Mouse (Mus musculus) cerebellum, adult 11 months (tissue): Measurements from ENCODE around the gene Pcdh7.

Experiments used
- DNase-seq: peaks from one replicate; pipeline ENCODE4 v3.0.0; 2022

Gene Pcdh7

GRCm38 (mm10) chr5:57934666-57935065, 216.9 kb downstream of the Pcdh7 start:
- DNase-seq, result no peak

- DNase-seq, result no peak
These were observed 222.7 kb downstream of the Pcdh7 start for GRCm38 (mm10) chr5:57940457-57940856.

- DNase-seq, result no peak
These were observed 225.4 kb downstream of the Pcdh7 start for GRCm38 (mm10) chr5:57943176-57943575.

- no peak for DNase-seq
These were observed 225.8 kb downstream of the Pcdh7 start for GRCm38 (mm10) chr5:57943611-57944010.

GRCm38 (mm10) chr5:57945419-57945818, 227.7 kb downstream of the Pcdh7 start:
- no peak for DNase-seq

GRCm38 (mm10) chr5:57959317-57959716, 241.6 kb downstream of the Pcdh7 start:
- no peak for DNase-seq

- DNase-seq, result no peak
These were observed 246.0 kb downstream of the Pcdh7 start for GRCm38 (mm10) chr5:57963792-57964191.

- no peak for DNase-seq
These were observed 246.4 kb downstream of the Pcdh7 start for GRCm38 (mm10) chr5:57964201-57964600.

GRCm38 (mm10) chr5:57993584-57993983, 275.8 kb downstream of the Pcdh7 start:
- no peak for DNase-seq

- DNase-seq, result no peak
These were observed 303.6 kb downstream of the Pcdh7 start for GRCm38 (mm10) chr5:58021331-58021730.

- DNase-seq, result no peak
These were observed 307.4 kb downstream of the Pcdh7 start for GRCm38 (mm10) chr5:58025123-58025522.

- DNase-seq, result no peak
These were observed 308.0 kb downstream of the Pcdh7 start for GRCm38 (mm10) chr5:58025759-58026158.

GRCm38 (mm10) chr5:58039875-58040274, 322.1 kb downstream of the Pcdh7 start:
- DNase-seq, result no peak

GRCm38 (mm10) chr5:58044216-58044615, 326.4 kb downstream of the Pcdh7 start:
- DNase-seq, result no peak

- no peak for DNase-seq
These were observed 363.3 kb downstream of the Pcdh7 start for GRCm38 (mm10) chr5:58081054-58081453.

GRCm38 (mm10) chr5:58082230-58082629, 364.5 kb downstream of the Pcdh7 start:
- DNase-seq, result no peak

GRCm38 (mm10) chr5:58083056-58083455, 365.3 kb downstream of the Pcdh7 start:
- DNase-seq, result no peak

- no peak for DNase-seq
These were observed 366.2 kb downstream of the Pcdh7 start for GRCm38 (mm10) chr5:58083972-58084371.

GRCm38 (mm10) chr5:58108665-58109364, 391.0 kb downstream of the Pcdh7 start:
- DNase-seq, result no peak

GRCm38 (mm10) chr5:58116096-58116495, 398.3 kb downstream of the Pcdh7 start:
- no peak for DNase-seq

- no peak for DNase-seq
These were observed 400.1 kb downstream of the Pcdh7 start for GRCm38 (mm10) chr5:58117896-58118295.

GRCm38 (mm10) chr5:58118930-58119611, 401.3 kb downstream of the Pcdh7 start:
- no peak for DNase-seq

- no peak for DNase-seq
These were observed 426.1 kb downstream of the Pcdh7 start for GRCm38 (mm10) chr5:58143897-58144296.

- DNase-seq, result no peak
These were observed 436.2 kb downstream of the Pcdh7 start for GRCm38 (mm10) chr5:58153966-58154365.

- no peak for DNase-seq
These were observed 454.5 kb downstream of the Pcdh7 start for GRCm38 (mm10) chr5:58172218-58172617.
